Mouse (Mus musculus): Measurements from ENCODE around the gene Ncoa1.

GRCm38 (mm10) chr12:4488411-4488810, 11.4 kb upstream of the Ncoa1 start:
- TF ChIP-seq CTCF (IDR thresholded peaks at IDR 0.05; ENCODE audit: low read depth, low read length) = no peak
- no peak for TF ChIP-seq GATA1 (IDR thresholded peaks at IDR 0.05; ENCODE audit: borderline replicate concordance, low read length)

All from G1E (cell line).